Mouse (Mus musculus) CH12.LX (cell line): Measurements from ENCODE around the gene Cxcl9. TPM values are rescaled to one million over a fixed set of nuclear protein-coding genes. Genes with fewer than 3 reads are reported as not detected.

Experiments
- DNase-seq: peaks from one replicate; pipeline ENCODE4 v3.0.0-alpha.2; 2013; ENCODE audit errors: extremely low read depth
- H3K27ac ChIP-seq: 2 replicates; pipeline ENCODE4 v1.5.1; 2012; ENCODE audit warnings: low read depth, mild to moderate bottlenecking, control low read depth, moderate library complexity; ENCODE audit not compliant: insufficient read depth
- H3K27me3 ChIP-seq: replicated peaks from 2 replicates; pipeline ENCODE3; 2012; ENCODE audit warnings: inconsistent platforms
- H3K36me3 ChIP-seq, 2 experiments: replicated peaks in 1 of 2; 2 replicates each; pipeline versions ENCODE3 to v1.6.1; 2012; ENCODE audit warnings: inconsistent platforms in 1 of 2, low read length in 1 of 2, mild to moderate bottlenecking in 1 of 2, mixed read lengths in 1 of 2, moderate library complexity in 1 of 2; ENCODE audit not compliant: control insufficient read depth in 1 of 2, insufficient read depth in 1 of 2
- H3K4me1 ChIP-seq, 2 experiments: 2 replicates each; pipeline ENCODE4 v1.6.1; 2012; ENCODE audit warnings: inconsistent platforms in 1 of 2, moderate library complexity in 1 of 2; ENCODE audit not compliant: insufficient read depth in 2 of 2, control insufficient read depth in 1 of 2
- H3K4me2 ChIP-seq: 2 replicates; pipeline ENCODE4 v1.6.1; 2012; ENCODE audit warnings: low read depth, mild to moderate bottlenecking, control low read depth; ENCODE audit not compliant: poor library complexity, insufficient read depth, severe bottlenecking
- H3K4me3 ChIP-seq, 3 experiments: fragments of 150-350 bp in 1 of 3; sonication (generic) in 1 of 3; replicated peaks in 1 of 3; 2 replicates each; pipeline versions ENCODE3 to v1.5.1; 2011 to 2012; ENCODE audit warnings: low read depth in 2 of 3, low read length in 2 of 3, mild to moderate bottlenecking in 2 of 3, moderate library complexity in 2 of 3, control low read depth in 1 of 3, improper control_type of control experiment in 1 of 3, inconsistent platforms in 1 of 3, mixed read lengths in 1 of 3; ENCODE audit not compliant: poor library complexity in 1 of 3
- H3K79me2 ChIP-seq: replicated peaks from 2 replicates; pipeline ENCODE4 v1.6.1; 2012; ENCODE audit warnings: mild to moderate bottlenecking, moderate library complexity; ENCODE audit not compliant: control insufficient read depth, poor library complexity, insufficient read depth, severe bottlenecking; ENCODE audit errors: extremely low read depth
- H3K9ac ChIP-seq: 2 replicates; pipeline ENCODE4 v1.6.1; 2012; ENCODE audit warnings: low read depth, mild to moderate bottlenecking, control low read depth, moderate library complexity; ENCODE audit not compliant: insufficient read depth
- H3K9me3 ChIP-seq: replicated peaks from 2 replicates; pipeline ENCODE3; 2012; ENCODE audit warnings: low read length, inconsistent platforms, mixed read lengths
- BHLHE40 ChIP-seq: IDR thresholded peaks from 2 replicates; pipeline ENCODE4 v1.6.1; 2011; ENCODE audit warnings: mild to moderate bottlenecking, low read depth, low read length, improper control_type of control experiment
- CHD1 ChIP-seq: IDR thresholded peaks from 2 replicates; pipeline ENCODE4 v1.6.1; 2012; ENCODE audit warnings: low read depth, low read length, improper control_type of control experiment, inconsistent platforms
- CHD2 ChIP-seq: IDR thresholded peaks from 2 replicates; pipeline ENCODE4 v1.6.1; 2011; ENCODE audit warnings: low read length, improper control_type of control experiment
- ELF1 ChIP-seq: IDR thresholded peaks from 2 replicates; pipeline ENCODE4 v1.6.1; 2014; ENCODE audit warnings: low read depth, mild to moderate bottlenecking, inconsistent platforms, low read length, improper control_type of control experiment
- GABPA ChIP-seq: IDR thresholded peaks from 2 replicates; pipeline ENCODE4 v1.6.1; 2012; ENCODE audit warnings: low read depth, low read length, improper control_type of control experiment, inconsistent platforms; ENCODE audit not compliant: insufficient replicate concordance
- HCFC1 ChIP-seq: IDR thresholded peaks from 2 replicates; pipeline ENCODE4 v1.6.1; 2012; ENCODE audit warnings: low read depth, mild to moderate bottlenecking, inconsistent platforms, low read length, improper control_type of control experiment
- IRF4 ChIP-seq: IDR thresholded peaks from 2 replicates; pipeline ENCODE4 v1.6.1; 2014; ENCODE audit warnings: low read depth, mild to moderate bottlenecking, inconsistent platforms, low read length, improper control_type of control experiment
- JUND ChIP-seq: conservative IDR thresholded peaks from 2 replicates; pipeline ENCODE4 v1.6.1; 2011; ENCODE audit warnings: low read depth, low read length, improper control_type of control experiment
- KAT2A ChIP-seq: IDR thresholded peaks from 2 replicates; pipeline ENCODE4 v1.6.1; 2012; ENCODE audit warnings: low read length, improper control_type of control experiment, inconsistent platforms; ENCODE audit not compliant: insufficient replicate concordance
- MAFK ChIP-seq: IDR thresholded peaks from 2 replicates; pipeline ENCODE4 v1.6.1; 2011; ENCODE audit warnings: low read length, improper control_type of control experiment; ENCODE audit not compliant: insufficient replicate concordance
- MAX ChIP-seq: IDR thresholded peaks from 2 replicates; pipeline ENCODE4 v1.6.1; 2011; ENCODE audit warnings: low read length, improper control_type of control experiment
- MEF2A ChIP-seq: IDR thresholded peaks from 2 replicates; pipeline ENCODE4 v1.6.1; 2014; ENCODE audit warnings: low read depth, mild to moderate bottlenecking, inconsistent platforms, low read length, improper control_type of control experiment, borderline replicate concordance
- NRF1 ChIP-seq: IDR thresholded peaks from 2 replicates; pipeline ENCODE4 v1.6.1; 2014; ENCODE audit warnings: low read depth, mild to moderate bottlenecking, inconsistent platforms, low read length, improper control_type of control experiment, moderate library complexity
- PAX5 ChIP-seq: IDR thresholded peaks from 2 replicates; pipeline ENCODE4 v1.6.1; 2012; ENCODE audit warnings: low read length, inconsistent platforms, mixed read lengths
- POLR2AphosphoS2 ChIP-seq: IDR thresholded peaks from 2 replicates; pipeline ENCODE4 v1.6.1; 2011; ENCODE audit warnings: low read depth, low read length, improper control_type of control experiment
- RAD21 ChIP-seq: IDR thresholded peaks from 2 replicates; pipeline ENCODE4 v1.6.1; 2011; ENCODE audit warnings: low read depth, mild to moderate bottlenecking, low read length, improper control_type of control experiment, moderate library complexity
- SMC3 ChIP-seq: IDR thresholded peaks from 2 replicates; pipeline ENCODE4 v1.6.1; 2011; ENCODE audit warnings: low read depth, low read length, improper control_type of control experiment
- TBP ChIP-seq: conservative IDR thresholded peaks from 2 replicates; pipeline ENCODE4 v1.6.1; 2011; ENCODE audit warnings: low read depth, low read length, improper control_type of control experiment
- TCF12 ChIP-seq: IDR thresholded peaks from 2 replicates; pipeline ENCODE4 v1.6.1; 2014; ENCODE audit warnings: low read depth, mild to moderate bottlenecking, inconsistent platforms, low read length, improper control_type of control experiment
- UBTF ChIP-seq: IDR thresholded peaks from 2 replicates; pipeline ENCODE4 v1.6.1; 2012; ENCODE audit warnings: low read depth, mild to moderate bottlenecking, inconsistent platforms, low read length, improper control_type of control experiment, moderate library complexity
- USF1 ChIP-seq: IDR thresholded peaks from 2 replicates; pipeline ENCODE4 v1.6.1; 2014; ENCODE audit warnings: low read depth, mild to moderate bottlenecking, inconsistent platforms, low read length, improper control_type of control experiment
- USF2 ChIP-seq: conservative IDR thresholded peaks from 2 replicates; pipeline ENCODE4 v1.6.1; 2011; ENCODE audit warnings: low read depth, low read length, improper control_type of control experiment
- ZNF384 ChIP-seq: IDR thresholded peaks from 2 replicates; pipeline ENCODE4 v1.6.1; 2012; ENCODE audit warnings: low read depth, low read length, improper control_type of control experiment, inconsistent platforms
- dilution Hi-C: fragments of 300-500 bp; cut with MboI; formaldehyde crosslinking; loops from 2 replicates; pipeline ENCODE4 v1.14.3; 2020; ENCODE audit warnings: low sequenced_read_pairs; ENCODE audit not compliant: extremely low pct_unique_long_range_greater_than_20kb, extremely low pct_ligation_motif_present
- in situ Hi-C: fragments of 300-500 bp; cut with MboI; formaldehyde crosslinking; loops from 3 replicates; pipeline ENCODE4 v1.14.3; 2019; ENCODE audit warnings: low sequenced_read_pairs, low pct_ligation_motif_present, low pct_unique_long_range_greater_than_20kb, mixed read lengths
- polyA plus RNA-seq: library from polyadenylated mRNA; unstranded; fragments of >175 nt; gene quantifications from 2 replicates; pipeline ENCODE4 v1.2.1, GENCODE M21; 2012; ENCODE audit warnings: low read depth; ENCODE audit not compliant: insufficient read length
- total RNA-seq, 2 experiments: library from RNA; depleted of rRNA; stranded (reverse); fragments of 300-350 nt in 1 of 2; fragments of >200 nt in 1 of 2; gene quantifications; 2 replicates each; pipeline ENCODE4 v1.2.3; 2012 to 2014

Cxcl9 gene
- total and polyA plus RNA-seq, 3 experiments: not detected

DNA sequence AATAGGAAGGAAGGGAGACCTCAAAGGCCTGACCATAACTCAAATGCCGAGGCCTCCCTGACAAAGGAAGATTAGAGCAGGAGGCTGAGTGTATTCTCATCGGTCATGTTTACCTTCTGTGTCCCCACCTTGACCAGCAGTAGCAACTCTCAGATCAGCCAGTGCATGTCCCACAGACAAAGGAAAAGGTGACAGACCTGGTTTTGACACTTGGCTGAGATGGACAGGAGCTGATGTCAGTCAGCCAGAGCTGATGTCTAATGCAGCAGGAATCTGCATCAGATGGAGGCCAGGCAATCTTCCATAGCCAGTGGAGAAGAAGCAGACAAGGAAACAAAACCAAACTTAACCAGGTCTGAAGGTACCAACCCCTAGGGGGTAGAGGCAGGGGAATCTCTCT, 44.7 kb upstream of the Cxcl9 start:
- H3K27ac ChIP-seq: no peak overlapping the region
- no peak overlapping the region for H3K9ac ChIP-seq
- no peaks in the 10 kb centered on the region for H3K27me3 ChIP-seq
- in situ Hi-C loops (no loop called here), dilution Hi-C loops (no loop called here)
- no peak for DNase-seq
- no peaks in the 10 kb centered on the region for H3K79me2 ChIP-seq
- H3K4me2 ChIP-seq: no peak overlapping the region
- TF ChIP-seq ZNF384 (no peak), MAFK (no peak), HCFC1 (no peak), CHD2 (no peak), KAT2A (no peak), TBP (no peak), MAX (no peak), RAD21 (no peak), TCF12 (no peak), MEF2A (no peak), UBTF (no peak), POLR2AphosphoS2 (no peak), BHLHE40 (no peak), CHD1 (no peak), NRF1 (no peak), SMC3 (no peak), IRF4 (no peak), JUND (no peak), ELF1 (no peak)
- H3K36me3 ChIP-seq: no peaks in the 10 kb centered on the region
- H3K9me3 ChIP-seq: no peaks in the 10 kb centered on the region
- H3K4me3 ChIP-seq: no peak overlapping the region
- peaks cover 11 to 30% of the 10 kb centered on the region in 2 experiments; a peak in 3 of 4 replicates for H3K4me1 ChIP-seq

DNA sequence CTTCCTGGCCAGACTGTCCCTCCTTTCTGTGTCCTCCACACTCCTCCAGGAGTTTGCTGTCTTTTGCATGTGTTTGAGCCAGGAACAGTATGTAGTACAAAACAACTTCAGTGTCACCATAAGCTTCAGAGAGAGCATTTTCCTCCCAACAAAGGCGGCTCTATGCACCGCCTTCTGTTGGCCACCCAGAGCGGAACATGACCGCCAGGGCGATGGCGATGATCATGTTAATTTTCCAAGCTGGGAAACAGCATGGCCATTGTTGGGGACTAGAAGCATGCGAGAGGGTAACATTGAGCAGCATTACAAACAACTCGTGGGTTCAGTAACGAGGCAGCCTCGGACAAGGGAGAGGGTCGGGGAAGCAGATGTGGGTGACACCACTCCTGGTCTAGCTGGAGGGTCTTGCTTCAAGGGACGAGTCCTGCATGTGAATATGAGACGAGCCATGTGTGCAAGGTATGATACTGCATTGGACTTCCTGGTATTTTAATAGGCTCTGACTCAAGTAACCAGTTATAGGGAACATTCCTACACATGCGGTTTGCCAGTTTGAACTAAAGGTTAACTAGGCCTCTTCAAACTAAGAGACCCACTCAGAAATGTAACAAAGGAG, 43.6 kb upstream of the Cxcl9 start:
- H3K36me3 ChIP-seq: no peaks in the 10 kb centered on the region
- H3K4me2 ChIP-seq: no peak overlapping the region
- H3K27ac ChIP-seq: no peak overlapping the region
- no peaks in the 10 kb centered on the region for H3K27me3 ChIP-seq
- no peaks in the 10 kb centered on the region for H3K9me3 ChIP-seq
- no peak overlapping the region for H3K4me3 ChIP-seq
- dilution Hi-C loops: no loop called here
- peaks cover 11 to 30% of the 10 kb centered on the region in 2 experiments; a peak in 3 of 4 replicates for H3K4me1 ChIP-seq
- in situ Hi-C loops: no loop called here
- DNase-seq: no peak
- TF ChIP-seq BHLHE40 (no peak), GABPA (no peak), PAX5 (no peak), IRF4 (no peak), ELF1 (no peak), USF1 (no peak), USF2 (no peak)
- no peaks in the 10 kb centered on the region for H3K79me2 ChIP-seq
- no peak overlapping the region for H3K9ac ChIP-seq
